Mouse (Mus musculus) testis, postnatal 14 days (tissue): ENCODE data around the gene Hsp90aa1.
A peak's percentile ranks its signal among the peaks of the same experiment; 100 is the strongest.
"Not testable (repeated sequence)": the region's sequence is repeated elsewhere in the genome, so short reads cannot be mapped to it uniquely, and the experiment has no call there.

ENCODE experiments used
- DNase-seq: peaks from one replicate; pipeline ENCODE4 v3.0.0; 2021; ENCODE audit warnings: low spot score

Gene Hsp90aa1

DNA sequence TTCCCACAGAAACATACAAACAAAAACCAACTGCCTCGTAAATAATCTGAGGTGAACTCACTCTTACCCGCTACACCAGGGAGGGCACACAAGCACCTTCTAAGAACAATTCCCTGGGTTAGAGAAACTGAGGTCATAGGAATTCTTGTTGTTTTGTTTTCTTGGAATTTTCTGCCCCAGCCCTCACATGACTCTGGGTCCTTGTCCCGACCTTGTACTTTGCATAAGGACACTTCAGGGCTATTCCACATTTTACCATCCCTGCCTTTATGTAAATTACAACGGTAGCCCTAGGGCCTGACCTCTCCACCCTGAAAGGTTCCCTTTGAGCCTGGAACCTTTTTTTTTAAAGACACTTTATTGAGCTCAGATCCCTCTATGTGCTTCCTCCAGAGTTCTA lies at the start of gene Hsp90aa1:
Gene Hsp90aa1 (minus strand): TSS at position 173 of the 400 bp plus-strand sequence.
- no peak for DNase-seq

DNA sequence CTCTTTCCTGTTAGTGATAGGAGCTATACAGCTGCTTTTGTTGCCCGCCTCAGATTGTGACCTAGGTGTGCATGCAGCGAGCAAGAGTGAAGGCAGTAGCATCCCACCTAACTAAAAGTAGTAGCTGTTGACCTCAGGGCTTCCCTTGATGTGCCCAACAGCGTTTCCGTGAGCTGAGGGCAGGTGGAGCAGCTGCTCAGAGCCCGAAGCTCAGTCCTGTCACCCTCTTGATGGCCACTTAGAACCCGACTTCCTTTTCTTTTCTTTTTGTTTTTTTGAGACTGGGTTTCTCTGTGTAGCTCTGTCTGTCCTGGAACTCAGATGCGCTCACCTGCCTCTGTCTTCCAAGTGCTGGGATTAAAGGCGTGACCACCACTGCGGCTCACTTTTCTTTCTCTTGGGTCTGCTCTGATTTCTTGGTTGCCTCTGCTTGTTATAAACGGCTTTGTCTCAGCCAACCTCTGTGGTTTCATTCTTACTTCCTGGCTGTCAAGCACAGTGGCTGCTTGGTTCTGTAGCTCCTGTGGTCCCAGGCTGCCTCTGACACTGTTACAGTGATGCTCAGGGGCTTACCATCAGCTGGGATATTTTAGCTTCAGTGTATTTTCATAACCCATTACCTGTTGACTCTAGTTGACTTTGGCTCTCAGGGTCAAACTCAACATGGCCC lies 48.4 kb upstream of the Hsp90aa1 start:
- DNase-seq = no peak

DNA sequence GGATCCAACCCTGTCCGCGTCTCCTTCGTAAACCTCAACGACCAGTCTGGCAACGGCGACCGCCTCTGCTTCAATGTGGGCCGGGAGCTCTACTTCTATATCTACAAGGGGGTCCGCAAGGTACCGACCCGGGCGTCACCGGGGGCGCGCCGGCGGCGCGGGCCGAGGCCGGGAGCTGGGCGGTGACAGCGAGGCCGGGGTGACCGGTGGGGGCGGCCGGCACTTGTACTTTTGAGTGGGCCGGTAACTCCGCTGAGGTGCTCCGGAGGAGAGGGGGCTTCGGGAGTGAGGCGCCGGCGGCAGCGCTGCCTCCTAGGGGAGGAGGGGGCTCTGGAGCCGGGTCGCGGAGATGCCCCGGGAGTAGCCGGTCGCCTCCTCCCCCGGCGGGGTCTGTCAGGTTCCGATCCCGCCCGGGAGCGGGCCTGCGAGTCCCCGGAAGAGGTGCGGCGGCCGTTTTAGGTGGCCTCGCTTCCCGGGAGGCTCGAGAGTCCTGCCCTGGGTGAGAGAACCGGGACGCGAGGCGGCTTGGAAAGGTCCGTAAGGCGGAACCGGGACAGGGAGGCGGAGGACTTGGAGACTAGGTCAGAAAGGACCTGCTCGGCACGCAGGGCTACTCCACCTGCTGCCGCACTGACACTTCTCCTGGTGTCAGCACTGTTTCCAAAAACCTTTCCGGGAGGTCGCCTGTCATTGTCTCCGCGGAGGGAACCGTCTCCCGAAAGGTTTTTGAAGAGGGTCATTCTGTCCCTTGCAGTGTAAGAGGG lies 35.8 kb upstream of the Hsp90aa1 start:
- DNase-seq = no peak

DNA sequence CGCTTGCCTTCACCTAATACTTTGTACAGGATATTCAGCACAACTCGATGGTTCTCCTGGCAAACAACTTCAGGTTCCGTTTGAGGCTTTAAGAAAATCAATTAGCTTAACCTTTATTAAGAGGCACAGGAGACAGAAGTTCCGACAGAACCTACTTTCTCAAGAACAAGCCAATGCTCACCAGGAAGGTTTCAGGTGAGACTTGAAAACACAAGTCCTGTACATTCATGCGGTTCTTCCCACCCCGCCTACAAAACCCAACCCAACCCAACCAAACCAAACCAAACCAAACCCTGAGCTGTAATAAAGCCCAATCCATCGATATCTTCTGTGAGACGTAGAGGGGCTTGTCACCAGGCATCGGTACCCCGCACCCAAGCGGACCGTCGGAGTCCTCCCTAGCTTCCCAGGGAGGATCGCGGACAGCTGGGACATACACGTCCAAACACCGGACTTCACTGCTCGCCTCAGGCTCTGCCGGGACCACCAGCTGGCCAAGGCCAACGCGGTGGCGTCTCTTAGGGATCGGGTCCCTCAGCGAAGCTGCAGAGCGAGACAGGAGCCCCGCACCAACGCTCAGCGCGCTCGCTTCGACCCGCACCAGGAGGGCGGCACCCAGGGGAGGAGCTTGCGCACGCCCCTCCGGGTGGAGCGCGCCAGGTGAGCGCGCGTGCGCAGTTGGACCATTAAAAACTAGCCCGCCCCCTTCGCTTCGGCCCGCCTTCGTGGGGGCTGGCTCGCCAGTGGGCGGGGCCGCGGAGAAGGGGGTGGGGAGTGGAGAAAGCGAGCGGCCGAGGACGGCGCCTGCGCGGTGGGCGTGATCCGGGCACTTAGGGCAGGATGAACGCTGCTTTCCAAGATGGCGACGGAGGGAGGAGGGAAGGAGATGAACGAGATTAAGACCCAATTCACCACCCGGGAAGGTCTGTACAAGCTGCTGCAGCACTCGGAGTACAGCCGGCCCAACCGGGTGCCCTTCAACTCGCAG lies 34.9 kb upstream of the Hsp90aa1 start, which contains the start of gene Wdr20:
Gene Wdr20 (plus strand): TSS at position 775 of the 988 bp plus-strand sequence.
- DNase-seq = peak; percentile 99

DNA sequence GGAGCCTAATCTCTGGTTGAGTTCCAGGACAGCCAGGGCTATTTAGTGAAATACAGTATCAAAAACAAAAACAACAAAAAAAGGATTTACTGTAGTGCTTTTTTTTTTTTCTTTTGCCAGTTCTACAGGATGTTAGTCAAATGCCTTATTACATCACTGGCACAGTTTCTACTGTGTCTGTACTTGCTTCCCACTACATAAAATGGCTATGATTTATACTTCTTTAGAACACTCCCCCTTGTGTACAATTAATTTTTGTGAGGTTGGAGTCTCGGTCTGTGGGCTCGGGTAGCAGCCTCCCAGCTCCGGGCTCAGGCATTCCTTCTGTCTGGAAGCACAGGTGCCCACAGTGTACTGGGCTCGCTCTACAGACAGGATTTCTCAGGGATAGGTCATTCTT lies 34.1 kb upstream of the Hsp90aa1 start:
- no peak for DNase-seq

DNA sequence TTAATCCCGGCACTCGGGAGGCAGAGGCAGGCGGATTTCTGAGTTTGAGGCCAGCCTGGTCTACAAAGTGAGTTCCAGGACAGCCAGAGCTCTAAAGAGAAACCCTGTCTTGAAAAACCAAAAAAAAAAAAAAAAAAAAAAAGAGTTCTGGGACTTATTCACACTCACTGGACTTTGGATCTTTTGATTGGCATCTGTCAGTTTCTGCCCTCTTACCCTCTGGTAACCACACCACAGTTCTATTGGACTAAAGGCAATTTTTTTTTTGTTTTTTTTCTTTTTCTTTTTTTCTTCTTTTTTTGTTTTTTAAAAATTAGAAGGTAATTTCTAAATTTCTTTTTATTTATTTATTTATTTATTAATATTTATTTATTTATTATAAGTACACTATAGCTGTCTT lies 30.7 kb upstream of the Hsp90aa1 start:
- DNase-seq = not testable (repeated sequence)

DNA sequence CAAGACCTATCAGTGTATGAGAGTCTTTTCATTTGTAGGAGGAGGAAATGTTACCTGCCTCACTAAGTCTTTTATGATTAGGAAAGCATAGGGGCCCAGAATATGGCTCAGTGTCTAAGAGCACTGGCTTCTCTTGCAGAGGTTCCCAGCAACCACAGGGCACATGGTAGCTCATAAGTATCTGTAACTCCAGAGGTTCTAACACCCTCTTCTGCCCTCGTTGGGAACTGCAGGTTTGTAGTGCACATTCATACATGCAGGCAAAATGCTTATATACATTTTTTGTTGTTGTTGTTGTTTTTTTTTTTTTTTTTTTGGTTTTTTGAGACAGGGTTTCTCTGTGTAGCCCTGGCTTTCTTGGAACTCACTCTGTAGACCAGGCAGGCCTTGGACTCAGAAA lies 23.9 kb upstream of the Hsp90aa1 start:
- DNase-seq = no peak

DNA sequence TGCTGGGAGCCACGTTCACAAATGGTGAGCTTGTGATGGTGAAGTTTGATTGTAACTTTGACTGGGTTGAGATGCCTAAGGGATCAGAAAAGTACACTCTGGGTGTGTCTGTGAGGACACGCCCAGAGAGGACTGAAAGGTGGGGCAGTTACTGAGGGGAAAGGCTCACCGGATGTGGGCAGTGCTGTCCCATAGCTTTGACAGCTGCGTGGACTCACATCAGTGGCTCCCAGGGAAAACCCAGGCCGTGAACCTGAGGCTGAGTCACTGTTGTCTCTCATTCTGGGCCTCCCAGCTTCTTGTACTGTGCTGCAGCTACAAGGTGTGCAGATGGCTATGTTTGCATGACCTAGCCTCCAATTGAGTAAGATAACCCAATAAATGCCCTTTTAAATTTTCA lies 23.0 kb upstream of the Hsp90aa1 start:
- DNase-seq = no peak

DNA sequence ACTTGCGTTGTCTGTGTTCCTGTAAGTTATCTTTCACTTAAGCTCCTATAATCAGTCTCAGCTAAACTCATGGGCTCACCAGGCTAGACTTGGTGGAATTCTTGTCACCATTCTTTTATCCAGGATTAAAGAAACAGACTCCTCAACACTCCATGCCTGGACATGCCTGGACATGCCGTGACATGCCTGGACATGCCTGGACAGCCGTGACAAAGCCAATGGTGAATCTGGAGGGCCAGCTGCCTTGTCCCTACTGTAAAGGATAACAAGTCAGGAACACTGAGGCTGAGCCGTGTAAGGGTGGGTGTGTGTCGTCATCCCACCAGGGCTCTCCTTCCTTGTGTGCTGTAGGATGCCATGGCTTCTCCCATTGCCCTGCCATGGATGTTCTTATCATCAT lies 22.5 kb upstream of the Hsp90aa1 start:
- no peak for DNase-seq

DNA sequence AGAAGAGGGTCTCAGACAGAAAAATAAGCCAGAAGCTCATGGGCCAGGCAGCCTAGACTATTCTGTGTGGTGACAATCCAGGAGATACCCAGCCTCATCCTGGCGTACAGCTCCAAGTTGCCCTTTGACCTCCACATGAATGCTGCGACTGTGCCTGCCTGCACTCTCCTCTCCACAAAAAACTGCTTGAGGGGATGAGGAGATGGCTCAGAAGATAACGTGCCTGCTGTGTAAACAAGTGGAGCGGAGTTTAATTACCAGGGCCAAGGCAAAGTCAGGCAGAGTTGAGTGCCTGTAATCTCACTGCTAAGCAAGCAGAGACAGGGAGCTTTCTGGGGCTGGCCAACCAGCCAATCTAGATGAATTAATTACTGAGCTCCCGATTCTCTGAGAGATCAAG lies 13.5 kb upstream of the Hsp90aa1 start:
- DNase-seq = no peak

DNA sequence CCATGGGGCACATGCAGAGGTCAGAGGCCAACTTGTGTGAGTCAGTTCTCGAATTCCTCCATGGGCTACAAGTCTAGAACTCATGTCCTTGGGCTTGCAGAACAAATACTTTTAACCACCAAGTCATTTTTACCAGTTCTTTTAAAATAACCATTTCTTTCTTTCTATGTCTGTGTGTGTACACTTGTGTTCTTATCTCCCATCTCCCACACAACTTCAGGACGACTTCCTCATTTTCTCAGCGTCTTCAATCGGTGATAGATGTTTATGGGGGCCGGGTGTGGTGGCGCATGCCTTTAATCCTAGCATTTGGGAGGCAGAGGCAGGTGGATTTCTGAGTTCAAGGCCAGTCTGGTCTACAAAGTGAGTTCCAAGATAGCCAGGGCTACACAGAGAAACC lies 11.7 kb upstream of the Hsp90aa1 start:
- no peak for DNase-seq

DNA sequence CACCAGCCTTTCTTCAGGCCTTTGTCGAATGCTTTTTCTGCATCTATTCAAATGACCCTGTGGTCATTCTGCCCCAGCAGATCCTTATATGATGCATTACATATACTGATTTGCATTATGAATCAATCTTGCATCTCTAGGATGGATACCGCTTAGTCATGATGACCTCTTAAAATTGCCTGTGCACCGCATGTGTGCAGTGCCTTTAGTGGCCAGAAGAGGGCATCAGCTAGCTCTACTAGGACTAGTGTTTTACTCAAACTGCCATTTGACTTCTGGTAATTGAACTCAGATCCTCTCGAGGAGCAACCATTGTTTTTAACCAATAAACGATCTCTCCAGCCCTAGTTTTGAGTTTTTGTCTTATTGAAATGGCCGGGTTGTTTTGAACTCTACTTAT lies 11.3 kb upstream of the Hsp90aa1 start:
- DNase-seq = no peak

DNA sequence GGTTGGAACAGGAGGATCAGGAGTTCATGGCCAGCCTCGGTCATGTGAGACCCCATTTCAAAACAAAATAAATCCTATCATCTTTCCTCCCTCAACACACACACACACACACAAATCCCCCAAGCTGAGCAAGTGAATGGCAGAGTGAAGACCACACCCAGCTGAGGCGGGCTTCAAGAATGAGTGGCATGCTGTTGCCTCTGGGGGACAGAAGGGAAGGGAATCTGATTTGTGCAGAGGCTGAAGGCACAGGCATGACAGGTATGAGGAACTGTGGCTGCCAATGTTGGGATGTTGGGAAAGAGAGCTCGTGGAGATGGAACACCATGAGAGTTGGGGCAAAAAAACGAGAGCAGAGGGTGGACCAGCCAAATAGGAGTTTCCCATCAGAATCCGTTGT lies 8.7 kb upstream of the Hsp90aa1 start:
- no peak for DNase-seq

DNA sequence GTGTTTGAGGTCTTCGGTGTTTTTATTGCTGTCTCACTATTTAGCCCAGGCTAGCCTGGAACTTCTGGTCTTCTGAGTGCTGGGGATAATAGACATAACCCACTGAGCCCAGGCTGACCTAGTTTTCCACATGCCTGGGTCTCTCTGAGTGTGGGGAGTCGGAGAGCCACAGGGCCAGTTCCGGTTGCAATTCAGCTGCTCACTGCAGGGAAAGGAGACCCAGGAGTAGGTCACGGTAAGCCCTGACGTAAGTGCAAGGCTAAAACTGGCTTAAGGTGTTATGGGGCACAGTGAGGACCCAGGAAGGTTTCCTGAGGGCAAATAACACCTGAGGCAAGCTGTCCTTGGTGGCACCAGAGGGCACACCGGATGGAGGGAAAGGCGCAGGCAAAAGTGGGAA lies 4.9 kb upstream of the Hsp90aa1 start:
- no peak for DNase-seq

DNA sequence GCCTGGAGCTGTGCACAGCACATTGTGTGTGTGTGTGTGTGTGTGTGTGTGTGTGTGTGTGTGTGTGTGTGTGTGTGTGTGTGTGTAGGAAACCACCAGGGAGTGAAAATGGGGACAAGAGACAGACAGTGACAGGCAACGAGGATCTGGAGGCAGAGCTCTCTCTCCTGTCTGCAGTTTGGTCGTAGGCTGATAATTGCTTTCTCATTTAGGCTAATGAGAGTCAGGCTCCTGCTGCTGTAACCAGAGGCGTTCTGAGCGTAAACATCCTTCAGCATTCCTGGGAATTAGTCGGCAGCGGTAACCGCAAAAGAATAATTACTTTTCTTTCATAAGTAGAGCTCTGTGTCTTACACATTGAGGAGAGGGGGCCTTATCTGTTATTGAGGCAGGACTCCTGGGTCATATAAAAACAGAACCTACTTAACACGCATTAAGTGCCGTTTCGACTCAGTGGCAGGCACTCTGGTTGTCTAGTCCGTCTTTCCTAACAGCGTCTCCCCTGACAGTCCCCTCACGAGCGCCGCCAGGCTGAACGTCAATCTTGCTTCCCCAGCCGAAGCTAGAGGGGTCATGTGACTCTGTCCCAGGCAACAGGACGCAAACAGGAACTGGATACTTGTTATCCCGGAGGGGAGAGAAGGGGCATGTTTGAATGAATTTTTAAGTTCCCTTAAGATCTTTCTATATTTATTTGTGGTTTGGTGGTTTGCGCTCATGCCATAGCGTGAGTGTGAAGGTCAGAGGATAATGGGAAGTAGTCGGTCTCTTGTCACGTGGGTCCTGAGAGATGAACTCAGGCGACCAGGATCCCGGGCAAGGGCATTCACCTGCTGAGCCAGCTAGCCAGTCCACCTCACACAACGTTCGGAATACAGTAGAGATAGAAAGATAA lies 4.1 kb upstream of the Hsp90aa1 start:
- DNase-seq = peak; percentile 55

DNA sequence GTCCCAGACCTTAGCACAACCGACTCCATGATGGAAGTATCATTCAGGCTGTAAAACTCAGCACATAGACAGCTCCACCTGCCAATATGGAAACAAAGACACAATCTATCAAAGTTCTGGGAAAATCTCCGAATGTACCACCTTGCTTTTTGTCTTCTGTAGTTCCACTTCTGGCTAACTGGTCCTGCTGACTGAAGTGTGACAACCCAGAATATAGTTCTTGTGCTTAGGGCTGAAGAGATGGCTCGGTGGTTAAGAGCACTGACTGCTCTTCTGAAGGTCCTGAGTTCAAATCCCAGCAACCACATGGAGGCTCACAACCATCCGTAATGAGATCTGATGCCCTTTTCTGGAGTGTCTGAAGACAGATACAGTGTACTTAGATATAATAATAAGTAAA lies 2.9 kb upstream of the Hsp90aa1 start:
- DNase-seq = not testable (repeated sequence)

DNA sequence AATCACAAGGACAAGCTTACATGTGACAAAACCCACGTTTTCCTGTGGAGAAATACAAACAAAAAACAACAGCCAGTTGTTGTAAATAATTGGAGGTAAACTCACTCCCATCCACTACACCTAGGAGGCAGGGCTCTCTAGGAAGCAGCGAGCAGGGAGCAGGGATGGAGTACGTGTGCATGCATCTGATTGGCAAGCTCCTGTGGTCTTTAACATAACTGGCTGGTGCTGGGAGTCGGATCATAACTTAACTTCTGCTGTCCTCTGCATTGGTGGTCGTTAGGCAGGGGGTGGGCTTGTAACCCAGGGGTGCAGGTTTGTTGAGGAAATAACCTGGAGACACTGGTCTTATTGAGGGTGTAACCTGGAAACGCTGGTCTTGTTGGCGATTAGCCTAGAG lies 1.2 kb upstream of the Hsp90aa1 start:
- DNase-seq = peak; percentile 5

DNA sequence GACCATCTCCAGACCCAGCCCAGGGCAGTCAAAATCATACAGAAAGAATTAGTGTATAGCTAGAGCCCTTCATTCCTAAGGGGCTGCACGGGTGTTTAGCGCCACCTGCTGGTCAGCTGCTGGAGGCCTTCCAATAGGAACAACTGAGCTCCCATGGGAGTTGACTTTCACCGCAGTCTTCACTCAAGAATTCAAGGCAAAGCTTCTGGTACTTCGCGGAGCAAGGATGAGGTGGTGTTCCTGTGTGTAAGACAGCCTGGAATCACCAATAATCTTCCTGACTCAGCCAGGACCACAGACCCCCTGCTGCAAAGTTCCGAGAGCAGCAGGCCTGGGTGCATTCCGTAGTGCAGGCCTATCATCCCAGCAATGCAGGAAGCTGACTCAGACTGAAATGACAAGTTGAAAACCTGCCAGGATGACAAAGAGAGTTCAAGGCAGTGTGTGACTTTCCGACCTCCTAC lies 512 bp upstream of the Hsp90aa1 start:
- DNase-seq = peak; percentile 75

DNA sequence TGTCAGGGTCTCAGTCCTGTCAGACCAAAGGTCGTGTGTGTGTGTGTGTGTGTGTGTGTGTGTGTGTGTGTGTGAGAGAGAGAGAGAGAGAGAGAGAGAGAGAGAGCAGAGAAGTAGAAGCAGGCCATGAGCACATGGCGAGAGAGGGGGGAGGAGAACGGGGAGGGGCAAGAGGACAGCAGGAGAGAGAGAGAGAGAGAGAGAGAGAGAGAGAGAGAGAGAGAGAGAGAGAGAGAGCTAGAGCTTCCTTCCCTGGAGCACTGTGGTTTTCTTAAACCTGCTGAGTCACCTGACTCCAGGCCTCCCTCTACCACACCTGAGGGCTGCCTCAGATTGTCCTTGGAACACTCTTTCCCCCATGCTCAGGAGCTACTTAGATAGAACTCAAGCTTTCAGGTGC lies 1.2 kb downstream of the Hsp90aa1 start:
- not testable (repeated sequence) for DNase-seq

DNA sequence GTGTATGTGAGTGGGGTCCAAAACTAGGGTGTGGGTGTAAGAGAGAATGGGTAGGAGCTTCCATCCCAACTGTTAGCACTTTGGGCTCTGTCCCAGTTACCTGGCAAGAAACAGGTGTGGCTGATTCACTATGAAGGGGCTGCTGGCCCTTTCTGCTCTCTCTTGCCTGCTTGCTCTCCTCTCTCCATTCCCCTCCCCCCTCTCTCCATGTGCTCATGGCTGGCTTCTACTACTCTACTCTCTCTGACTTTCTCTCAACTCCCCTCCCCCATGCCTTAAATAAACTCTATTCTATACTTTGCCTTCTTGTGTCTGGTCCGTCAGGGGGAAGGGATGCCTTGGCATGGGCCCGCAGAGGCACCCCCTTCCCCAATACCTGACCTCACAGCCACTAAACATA lies 1.8 kb downstream of the Hsp90aa1 start:
- DNase-seq = no peak

DNA sequence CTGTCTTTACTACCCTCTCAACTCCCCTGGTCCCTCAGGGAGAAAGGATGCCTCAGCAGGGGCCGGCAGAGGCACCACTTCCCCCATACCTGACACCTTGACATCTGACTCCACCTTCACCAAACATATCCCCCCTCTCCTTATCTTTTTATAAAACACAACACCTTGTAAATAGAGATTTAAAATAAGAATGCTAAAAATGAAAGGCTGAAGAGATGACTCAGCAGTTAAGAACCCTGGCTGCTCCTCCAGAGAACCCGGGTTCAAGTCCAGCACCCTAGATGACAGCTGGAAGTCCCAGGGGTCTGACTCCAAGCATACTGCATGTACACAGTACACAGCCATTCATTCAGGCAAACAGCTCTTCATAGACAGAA lies 3.4 kb downstream of the Hsp90aa1 start:
- DNase-seq = no peak
